Comparison of ENCODE assay signal across 9 mouse cellular contexts in the genomic region with DNA sequence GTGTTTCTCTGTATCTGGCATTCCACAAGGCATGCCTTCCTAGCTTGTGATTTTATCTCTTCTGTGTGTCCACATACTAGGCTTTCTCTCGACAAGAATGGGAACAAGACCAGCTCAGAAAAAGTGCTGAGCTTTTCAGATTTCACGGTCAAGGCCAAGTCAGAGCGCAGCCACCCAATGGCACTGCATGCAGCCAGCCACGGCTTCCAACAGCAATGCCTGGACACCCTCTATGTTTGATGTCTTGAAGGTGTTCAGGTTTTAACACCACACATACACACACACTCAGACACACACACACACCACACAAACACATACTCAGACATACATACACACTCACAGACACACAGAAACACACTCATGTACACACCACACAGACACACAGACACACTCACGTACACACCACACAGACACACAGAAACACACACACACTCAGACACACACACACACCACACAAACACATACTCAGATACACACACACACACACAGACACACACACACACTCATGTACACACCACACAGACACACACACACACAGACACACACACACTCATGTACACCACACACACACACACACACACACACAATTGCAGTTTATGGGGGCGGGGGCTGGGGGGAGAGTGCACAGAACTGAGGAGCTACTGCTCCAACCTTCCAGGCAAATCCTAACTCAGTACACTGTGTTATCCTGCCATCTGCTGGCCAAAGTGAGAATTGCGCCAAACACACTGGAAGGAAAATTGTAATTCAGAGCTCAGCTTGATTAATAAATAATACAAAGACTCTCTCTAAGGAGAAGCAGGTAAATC. TPM values are rescaled to one million over a fixed set of nuclear protein-coding genes. Genes with fewer than 3 reads are reported as not detected.
DNase-seq lines count a peak whose midpoint lies in the region; ATAC-seq lines count a peak whose summit lies in the region.
"Had no signal": no experiment of that assay in that cellular context is flagged by ENCODE, and none has a peak within 500 bp of the region (broad histone marks: within the 10 kb centered on the region; RNA-seq: fewer than 3 reads in every experiment).

No protein-coding gene starts in this region.

- no peaks in the 10 kb centered on the region for H3K36me3 ChIP-seq in forebrain, embryonic 13.5 days (ENCODE audit: poor library complexity, severe bottlenecking)
- H3K36me3 ChIP-seq in hindbrain, embryonic 14.5 days (replicated peaks; ENCODE audit: control insufficient read depth, insufficient read depth) = no peaks in the 10 kb centered on the region

- no peaks in the 10 kb centered on the region for H3K9me3 ChIP-seq in forebrain, embryonic 13.5 days (replicated peaks)
- H3K9me3 ChIP-seq in hindbrain, embryonic 14.5 days (ENCODE audit: control insufficient read depth, low read length) = no peaks in the 10 kb centered on the region

- H3K9ac ChIP-seq in forebrain, embryonic 13.5 days = no peak overlapping the region
- no peak overlapping the region for H3K9ac ChIP-seq in hindbrain, embryonic 14.5 days

- peak; percentile 79 for DNase-seq in Muller cell, postnatal 12 days (ENCODE audit: inconsistent ontology term)
- peak; percentile 69 for DNase-seq in c-Kit-positive CD71-positive TER-119-positive erythroid progenitor cells, embryonic 14.5 days (ENCODE audit: low spot score)
- peak; percentile 96 for DNase-seq in hindbrain, embryonic 14.5 days (ENCODE audit: low spot score)
- peak; percentile 50 to 81 for DNase-seq in layer of hippocampus, postnatal 36 days
- peak; percentile 71 to 85 for DNase-seq in right cerebral cortex, postnatal 10 days (ENCODE audit: low spot score in 2 of 2)
- DNase-seq in urinary bladder, postnatal 14 days (ENCODE audit: low spot score) = peak; percentile 78

- H3K27me3 ChIP-seq in forebrain, embryonic 13.5 days = no peaks in the 10 kb centered on the region
- H3K27me3 ChIP-seq in hindbrain, embryonic 14.5 days (ENCODE audit: control insufficient read depth, insufficient read depth, low read length) = no peaks in the 10 kb centered on the region

- no peak overlapping the region for H3K4me2 ChIP-seq in forebrain, embryonic 13.5 days
- no peak overlapping the region for H3K4me2 ChIP-seq in hindbrain, embryonic 14.5 days (replicated peaks)

- no peak overlapping the region for H3K27ac ChIP-seq in forebrain, embryonic 13.5 days
- H3K27ac ChIP-seq in hindbrain, embryonic 14.5 days = no peak overlapping the region

- 53% methylated on average over 7 of the region's 7 CpGs for WGBS in forebrain, embryonic 13.5 days
- WGBS in hindbrain, embryonic 14.5 days = 44% methylated on average over 7 of the region's 7 CpGs

- no peaks in the 10 kb centered on the region for H3K4me1 ChIP-seq in forebrain, embryonic 13.5 days
- no peaks in the 10 kb centered on the region for H3K4me1 ChIP-seq in hindbrain, embryonic 14.5 days (replicated peaks; ENCODE audit: control insufficient read depth, insufficient read depth, low read length)

- ATAC-seq in forebrain, embryonic 13.5 days = peak; percentile 88
- ATAC-seq in hindbrain, embryonic 14.5 days (ENCODE audit: low FRiP score) = peak; percentile 80
- ATAC-seq in megakaryocyte-erythroid progenitor cell, adult 5-6 weeks (replicated peaks; ENCODE audit: low FRiP score, low TSS enrichment, poor library complexity, severe bottlenecking) = peak; percentile 69

- no peak overlapping the region for H3K4me3 ChIP-seq in forebrain, embryonic 13.5 days
- H3K4me3 ChIP-seq in hindbrain, embryonic 14.5 days (replicated peaks; ENCODE audit: low read length) = no peak overlapping the region
- H3K4me3 ChIP-seq: myocyte had no signal

RNA-seq across cellular contexts. Expression of gene Sephs1, which starts 17.2 kb away (rescaled TPM):
- polyA plus RNA-seq in forebrain, embryonic 13.5 days (2015; fragmentation: Nextera tagmentation; extraction: Ambion mirVana) = 96.7 and 103 TPM in 2 replicates
- 63.2 and 75.5 TPM in 2 replicates for polyA plus RNA-seq in hindbrain, embryonic 14.5 days (2014; fragmentation: Nextera tagmentation; extraction: Ambion mirVana)
- total RNA-seq in layer of hippocampus, postnatal 36 days (2021) = 10 to 100 TPM; 21.8 to 21.9 TPM
- total RNA-seq in megakaryocyte-erythroid progenitor cell, adult 5-6 weeks (2014; fragmentation: Nextera tagmentation) = 35.1 and 35.5 TPM in 2 replicates
- total RNA-seq in megakaryocyte-erythroid progenitor cell, adult 5-6 weeks (2017) = 38.0 and 38.4 TPM in 2 replicates

RNA-seq across cellular contexts. Expression of gene Phyh, which starts 54.6 kb away (rescaled TPM):
- polyA plus RNA-seq in forebrain, embryonic 13.5 days (2015; fragmentation: Nextera tagmentation; extraction: Ambion mirVana) = 40.7 and 41.9 TPM in 2 replicates
- polyA plus RNA-seq in hindbrain, embryonic 14.5 days (2014; fragmentation: Nextera tagmentation; extraction: Ambion mirVana) = 82.4 and 91.5 TPM in 2 replicates
- total RNA-seq in layer of hippocampus, postnatal 36 days (2021) = 10 to 100 TPM; 78.2 to 85.7 TPM
- 19.3 and 20.2 TPM in 2 replicates for total RNA-seq in megakaryocyte-erythroid progenitor cell, adult 5-6 weeks (2014; fragmentation: Nextera tagmentation)
- total RNA-seq in megakaryocyte-erythroid progenitor cell, adult 5-6 weeks (2017) = 7.8 and 8.6 TPM in 2 replicates
